In genomic region chr7:28423018-28423417, GRCm38 (mm10) we compare ENCODE assay signal across 21 mouse cellular contexts.
"Had no signal": no experiment of that assay in that cellular context is flagged by ENCODE, and none has a peak within 500 bp of the region (broad histone marks: within the 10 kb centered on the region; RNA-seq: fewer than 3 reads in every experiment).

No protein-coding gene starts in this region.

- H3K9ac ChIP-seq: heart, embryonic 12.5 days; hindbrain, embryonic 12.5 days; hindbrain, embryonic 14.5 days; limb, embryonic 12.5 days; liver, embryonic 12.5 days; liver, embryonic 14.5 days had no signal

- DNase-seq: gastrocnemius, adult 2 months; gastrocnemius, postnatal 10 days; gastrocnemius, postnatal 25 days; heart, postnatal 10 days; heart, postnatal 4 days; kidney, adult 11 months; kidney, adult 8-10 months; kidney, postnatal 10 days; kidney, postnatal 25 days; kidney, postnatal 4 days had no signal

- H3K27ac ChIP-seq: gastrocnemius, adult 2 months; heart, embryonic 10.5 days; hindbrain, embryonic 10.5 days; hindbrain, embryonic 12.5 days; hindbrain, embryonic 14.5 days; layer of hippocampus, adult 2 months; left cerebral cortex, adult 2 months; limb, embryonic 10.5 days; limb, embryonic 12.5 days; liver, embryonic 12.5 days; liver, embryonic 14.5 days had no signal

- H3K4me2 ChIP-seq: heart, embryonic 12.5 days; hindbrain, embryonic 12.5 days; hindbrain, embryonic 14.5 days; limb, embryonic 12.5 days; liver, embryonic 12.5 days had no signal

- H3K4me1 ChIP-seq: hindbrain, embryonic 10.5 days; hindbrain, embryonic 12.5 days; limb, embryonic 10.5 days; limb, embryonic 12.5 days; liver, embryonic 12.5 days had no signal

- H3K9me3 ChIP-seq: heart, embryonic 10.5 days; heart, embryonic 12.5 days; hindbrain, embryonic 10.5 days; hindbrain, embryonic 12.5 days; limb, embryonic 10.5 days; limb, embryonic 12.5 days; liver, embryonic 12.5 days had no signal

- H3K4me3 ChIP-seq: gastrocnemius, adult 2 months; heart, embryonic 10.5 days; heart, embryonic 12.5 days; hindbrain, embryonic 10.5 days; hindbrain, embryonic 12.5 days; layer of hippocampus, adult 2 months; left cerebral cortex, adult 2 months; limb, embryonic 10.5 days; limb, embryonic 12.5 days; liver, embryonic 12.5 days had no signal

- H3K27me3 ChIP-seq: heart, embryonic 12.5 days; hindbrain, embryonic 12.5 days; limb, embryonic 12.5 days; liver, embryonic 12.5 days had no signal
